Mouse (Mus musculus): ENCODE data around the gene Pnpla6. TPM values are rescaled to one million over a fixed set of nuclear protein-coding genes. Genes with fewer than 3 reads are reported as not detected.

The Pnpla6 gene
- total RNA-seq (2021): 10 to 100 TPM; 75.3 to 87.4 TPM

GRCm38 (mm10) chr8:3515260-3515671 lies at the start of gene Pnpla6:
Gene Pnpla6, plus strand, starts transcription at chr8:3515384.
- DNase-seq: peak; percentile 89 to 90

DNA sequence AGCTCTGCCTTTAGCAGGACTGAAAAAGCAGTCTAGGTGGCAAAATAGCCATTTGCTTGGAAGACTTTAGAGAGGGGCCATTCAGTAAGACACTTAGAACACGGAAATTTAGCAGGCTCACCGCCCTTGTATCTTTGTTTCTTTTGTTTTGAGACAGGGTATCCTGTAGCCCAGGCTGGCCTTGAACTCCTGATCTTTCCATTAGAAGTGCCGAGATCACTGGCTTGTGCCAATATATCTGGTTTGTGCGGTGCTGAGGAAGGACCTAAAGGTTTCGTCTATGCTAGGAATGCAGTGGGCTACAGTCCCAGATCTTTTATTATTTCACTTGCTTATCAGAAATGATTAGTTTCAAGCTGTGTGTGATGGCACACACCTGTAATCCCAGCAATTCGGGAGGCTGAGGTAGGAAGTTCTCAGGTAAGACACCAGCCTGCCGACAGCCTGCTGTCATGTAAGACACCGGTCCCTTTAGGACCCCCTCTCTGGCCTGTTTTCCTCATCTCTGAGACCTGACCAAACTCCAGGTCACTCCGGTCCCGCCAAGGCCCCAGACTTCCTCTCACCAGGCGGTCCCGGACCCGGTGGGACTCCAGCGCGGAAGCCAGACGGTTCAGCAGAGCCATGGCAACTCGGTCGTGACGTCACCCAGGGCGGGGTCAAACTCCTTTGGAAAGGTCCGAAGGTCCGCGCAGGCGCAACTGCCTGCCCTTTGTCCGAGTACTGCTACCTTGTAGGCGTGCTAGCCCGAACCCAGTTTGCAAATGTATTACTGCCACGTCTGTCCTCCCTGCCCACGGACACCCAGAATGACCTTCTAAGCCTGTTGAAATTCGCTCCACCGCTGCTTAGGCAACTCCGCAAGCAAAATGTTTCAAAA lies 47.9 kb upstream of the Pnpla6 start, which contains the start of gene Pex11g:
Gene Pex11g, minus strand, starts transcription at position 675 of the 880 bp plus-strand sequence.
- DNase-seq: peak; percentile 83 to 85

DNA sequence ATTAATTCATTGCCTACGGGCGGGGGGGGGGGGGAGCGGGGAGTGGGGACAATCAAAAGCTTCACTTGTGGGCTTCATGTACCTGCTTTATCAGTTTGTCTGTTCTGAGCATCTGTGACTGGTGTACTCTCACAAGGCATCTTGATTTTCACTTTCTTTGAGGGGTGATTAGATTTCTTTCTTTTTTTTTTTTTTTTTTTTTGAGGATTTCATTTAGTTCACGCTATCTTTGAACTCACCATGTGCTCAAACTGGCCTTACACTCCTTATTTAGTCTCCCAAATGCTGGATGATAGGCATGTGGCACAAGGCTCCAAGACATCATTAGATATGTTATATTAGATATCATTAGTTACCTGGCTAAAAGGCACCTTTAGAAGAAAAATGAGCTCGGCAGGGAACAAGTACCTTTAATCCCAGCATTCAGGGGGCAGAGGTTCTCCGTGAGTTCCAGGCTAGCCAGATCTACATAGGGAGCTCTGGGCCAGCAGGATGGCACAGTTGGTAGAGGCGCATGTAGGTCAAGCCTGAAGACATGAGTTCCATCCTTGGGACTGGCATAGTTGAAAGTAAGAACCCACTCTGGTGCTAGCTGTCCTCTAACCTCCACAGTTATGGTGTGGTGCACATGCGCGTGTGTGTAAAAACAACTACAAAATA lies 47.2 kb upstream of the Pnpla6 start:
- no peak for DNase-seq

DNA sequence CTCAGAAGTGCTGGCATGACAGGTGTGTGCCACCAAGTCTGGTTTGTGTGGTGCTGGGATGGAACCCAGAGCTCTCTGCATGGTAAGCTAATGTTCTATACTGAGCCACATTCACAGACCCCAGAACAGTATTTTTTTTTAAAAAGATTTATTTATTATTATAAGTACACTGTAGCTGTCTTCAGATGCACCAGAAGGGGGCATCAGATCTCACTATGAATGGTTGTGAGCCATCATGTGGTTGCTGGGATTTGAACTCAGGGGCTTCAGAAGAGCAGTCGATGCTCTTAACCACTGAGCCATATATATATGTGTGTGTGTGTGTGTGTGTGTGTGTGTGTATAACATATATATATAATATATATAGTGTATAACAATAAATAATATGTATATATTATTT lies 46.3 kb upstream of the Pnpla6 start:
- DNase-seq: no peak

DNA sequence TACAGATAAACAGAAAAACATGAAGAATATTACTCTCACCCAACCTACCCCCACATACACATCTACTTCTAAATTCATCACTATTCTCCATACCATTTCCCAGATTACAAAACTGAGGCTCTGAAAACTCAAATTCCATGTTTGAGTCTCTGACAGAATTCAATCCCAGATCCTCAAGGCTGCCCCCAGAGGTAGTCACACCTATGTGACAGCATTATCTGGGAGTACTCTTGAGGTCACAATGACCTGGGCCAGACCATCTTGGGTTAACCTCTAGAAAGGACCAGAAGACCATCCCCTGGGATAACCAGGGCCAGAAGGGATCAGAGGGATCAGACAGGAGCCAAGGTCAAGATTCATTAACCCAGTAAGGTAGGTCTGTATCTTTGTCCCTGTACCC lies 44.6 kb upstream of the Pnpla6 start, which contains the start of gene Tex45:
Gene Tex45, plus strand, starts transcription at position 301 of the 400 bp plus-strand sequence.
- DNase-seq: no peak

DNA sequence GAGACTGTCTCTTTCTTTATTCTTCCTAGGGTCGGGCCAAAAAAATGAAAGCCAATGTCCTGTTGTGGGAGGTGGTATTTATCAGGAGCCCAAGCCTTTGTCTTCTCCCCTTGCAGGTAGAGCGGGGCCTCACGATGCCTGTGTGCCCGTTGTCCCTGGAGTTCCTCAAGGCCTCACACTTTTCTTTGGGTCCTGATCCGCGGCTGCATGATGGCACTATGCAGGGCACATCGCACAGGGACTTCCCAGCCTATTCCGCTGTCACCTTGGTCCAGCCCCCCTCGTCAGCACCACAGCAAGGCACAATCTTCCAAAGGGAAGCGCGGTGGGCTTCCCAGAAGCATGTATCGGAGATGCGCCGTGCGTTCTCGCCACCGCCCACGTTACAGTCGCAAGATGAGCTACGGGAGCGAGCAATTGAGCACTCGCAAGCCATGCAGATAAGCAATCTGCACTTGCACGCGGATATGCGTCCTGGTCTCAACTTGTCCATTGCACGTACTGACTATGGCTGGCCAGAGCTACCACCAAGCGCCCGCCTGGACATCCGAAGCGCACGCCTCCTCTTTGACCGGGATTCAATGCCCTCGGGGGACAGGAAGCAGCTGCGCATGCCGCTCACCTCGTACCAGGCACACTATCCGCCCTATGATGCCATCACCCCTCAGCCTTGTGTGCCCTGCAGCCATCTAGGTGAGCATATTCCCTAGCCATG lies 39.3 kb upstream of the Pnpla6 start:
- no peak for DNase-seq

DNA sequence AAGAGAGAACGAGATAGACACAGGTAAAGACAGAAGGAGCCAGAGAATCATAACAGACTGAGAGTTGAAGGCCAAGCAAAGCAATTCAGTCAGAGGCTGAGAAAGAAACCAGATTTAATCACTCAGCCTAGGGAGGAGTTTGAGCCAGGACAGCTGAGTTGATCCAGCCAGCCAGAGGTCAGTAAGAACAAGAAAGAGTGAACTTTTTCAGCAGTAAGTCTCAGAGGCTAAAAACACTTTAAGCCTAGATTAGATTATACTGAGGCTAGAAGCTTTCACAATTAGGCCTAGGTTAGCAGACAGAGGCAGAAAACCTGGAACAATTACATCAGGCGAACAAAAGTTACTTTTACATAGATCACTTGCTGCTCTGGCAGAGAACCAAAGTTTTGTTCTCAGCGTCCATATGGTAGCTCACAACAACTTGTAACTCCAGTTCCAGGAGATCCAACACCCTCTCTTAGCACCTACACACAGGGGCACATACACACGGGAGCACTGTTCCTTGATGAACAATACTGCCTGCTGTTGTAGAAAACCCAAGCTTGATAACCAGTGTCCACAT lies 34.9 kb upstream of the Pnpla6 start:
- no peak for DNase-seq

GRCm38 (mm10) chr8:3481605-3482004 lies 33.6 kb upstream of the Pnpla6 start:
- no peak for DNase-seq

DNA sequence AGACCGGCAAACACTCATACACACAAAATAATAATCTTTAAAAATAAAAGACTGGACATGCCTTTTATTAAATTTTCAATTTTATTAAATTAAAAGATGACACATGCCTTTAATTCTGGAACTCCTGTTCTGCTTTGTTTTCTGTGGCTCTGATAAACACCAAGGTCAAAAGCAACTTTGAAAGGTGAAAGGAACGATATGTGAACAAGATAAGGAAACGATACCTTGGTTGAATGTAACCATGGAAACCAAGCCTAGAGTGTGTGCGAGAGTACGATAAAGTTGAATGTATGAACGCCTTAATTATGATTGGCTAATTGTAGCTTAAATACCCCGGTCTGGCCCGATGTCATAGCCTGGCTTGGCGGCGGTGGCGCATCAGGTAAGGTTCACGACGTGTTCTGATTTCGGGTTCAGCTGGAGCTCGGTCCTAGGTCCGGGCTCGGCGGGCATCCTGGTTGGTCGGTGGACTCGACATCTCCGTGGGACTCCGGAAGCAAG lies 32.9 kb upstream of the Pnpla6 start:
- no peak for DNase-seq

GRCm38 (mm10) chr8:3483546-3483945 lies 31.6 kb upstream of the Pnpla6 start:
- no peak for DNase-seq

DNA sequence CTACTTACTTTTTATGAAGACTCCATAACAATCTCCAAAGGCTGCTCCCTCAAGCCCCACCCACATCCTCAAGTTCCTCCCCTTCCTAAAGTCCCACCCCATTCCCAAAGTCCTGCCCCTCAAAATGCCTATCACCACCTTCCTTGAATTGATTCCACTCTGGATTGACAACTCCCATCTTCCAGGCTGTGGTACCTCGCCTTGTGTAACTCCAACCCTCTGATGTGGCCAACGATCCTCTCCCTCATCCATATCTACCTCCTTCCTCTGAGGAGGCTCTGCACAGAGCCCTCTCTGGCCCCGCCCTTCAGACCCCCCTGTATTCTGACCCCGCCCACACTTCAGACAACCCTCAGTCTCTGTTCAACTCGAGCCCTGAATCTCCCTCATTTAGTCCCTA lies 30.0 kb upstream of the Pnpla6 start:
- DNase-seq: no peak

GRCm38 (mm10) chr8:3492901-3493844 lies 22.0 kb upstream of the Pnpla6 start, which contains the start of gene Zfp358:
Gene Zfp358, plus strand, starts transcription at chr8:3493138.
- DNase-seq: peak; percentile 74

DNA sequence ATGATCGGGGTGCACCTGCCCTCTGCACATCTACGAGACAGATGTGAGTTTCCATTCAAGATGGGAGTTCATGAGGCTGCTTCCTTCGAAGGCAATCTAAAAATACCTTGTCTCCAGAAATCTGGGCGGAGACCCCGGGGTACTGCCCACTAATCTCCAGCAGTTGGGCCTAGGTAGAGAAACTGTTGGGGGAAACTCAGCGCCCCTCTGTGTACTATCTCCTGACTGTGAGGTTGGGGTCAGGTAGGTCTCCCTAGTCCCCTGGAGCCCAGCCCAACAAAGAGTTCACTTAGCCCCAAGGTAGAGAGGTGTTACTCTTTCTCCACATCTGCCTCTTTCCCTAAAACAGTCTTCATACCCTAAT lies 21.4 kb upstream of the Pnpla6 start:
- DNase-seq: no peak

DNA sequence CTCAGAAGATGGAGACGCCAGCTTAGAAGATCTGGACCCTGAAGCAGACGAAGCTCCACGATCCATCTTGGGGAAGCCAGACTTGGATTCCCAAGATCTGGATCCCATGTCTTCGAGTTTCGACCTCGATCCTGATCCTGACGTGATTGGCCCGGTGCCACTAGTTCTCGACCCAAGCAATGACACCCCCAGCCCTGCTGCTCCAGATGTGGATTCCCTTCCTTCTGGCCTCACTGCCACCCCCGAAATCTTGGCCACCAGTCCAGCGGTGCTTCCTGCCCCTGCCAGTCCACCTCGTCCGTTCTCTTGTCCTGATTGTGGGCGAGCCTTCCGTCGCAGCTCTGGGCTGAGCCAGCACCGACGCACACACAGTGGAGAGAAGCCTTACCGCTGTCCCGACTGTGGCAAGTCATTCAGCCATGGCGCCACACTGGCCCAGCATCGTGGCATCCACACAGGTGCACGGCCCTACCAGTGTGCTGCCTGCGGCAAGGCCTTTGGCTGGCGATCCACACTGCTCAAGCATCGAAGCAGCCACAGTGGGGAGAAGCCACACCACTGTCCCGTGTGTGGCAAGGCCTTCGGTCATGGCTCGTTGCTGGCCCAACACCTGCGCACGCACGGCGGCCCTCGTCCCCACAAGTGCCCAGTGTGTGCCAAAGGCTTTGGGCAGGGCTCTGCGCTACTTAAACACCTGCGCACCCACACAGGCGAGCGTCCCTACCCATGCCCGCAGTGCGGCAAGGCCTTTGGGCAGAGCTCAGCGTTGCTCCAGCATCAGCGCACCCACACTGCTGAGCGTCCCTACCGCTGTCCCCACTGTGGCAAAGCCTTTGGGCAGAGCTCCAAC lies 19.4 kb upstream of the Pnpla6 start:
- no peak for DNase-seq

GRCm38 (mm10) chr8:3496428-3496748 lies 18.8 kb upstream of the Pnpla6 start:
- DNase-seq: no peak

- no peak for DNase-seq
Measured at GRCm38 (mm10) chr8:3498583-3498982, 16.6 kb upstream of the Pnpla6 start.

DNA sequence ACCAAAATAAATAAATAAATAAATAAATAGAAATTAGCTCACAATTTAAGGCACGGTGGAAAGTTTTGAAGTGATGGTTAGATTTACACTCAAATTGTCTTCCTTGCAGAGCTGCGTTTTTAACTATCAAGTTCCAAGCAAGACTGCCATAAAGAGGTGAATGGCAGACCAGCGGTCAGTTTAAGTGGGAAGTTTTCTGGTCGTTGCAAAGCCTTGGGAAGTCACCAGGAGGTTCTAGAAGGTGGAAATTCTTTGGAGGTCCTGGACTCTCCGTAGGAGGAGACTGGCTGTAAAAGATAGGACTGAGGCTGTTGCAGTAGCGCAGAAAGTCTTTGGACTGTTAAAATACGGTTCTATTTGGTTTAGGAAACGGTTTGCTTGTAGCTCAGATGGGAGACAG lies 15.4 kb upstream of the Pnpla6 start:
- no peak for DNase-seq

DNA sequence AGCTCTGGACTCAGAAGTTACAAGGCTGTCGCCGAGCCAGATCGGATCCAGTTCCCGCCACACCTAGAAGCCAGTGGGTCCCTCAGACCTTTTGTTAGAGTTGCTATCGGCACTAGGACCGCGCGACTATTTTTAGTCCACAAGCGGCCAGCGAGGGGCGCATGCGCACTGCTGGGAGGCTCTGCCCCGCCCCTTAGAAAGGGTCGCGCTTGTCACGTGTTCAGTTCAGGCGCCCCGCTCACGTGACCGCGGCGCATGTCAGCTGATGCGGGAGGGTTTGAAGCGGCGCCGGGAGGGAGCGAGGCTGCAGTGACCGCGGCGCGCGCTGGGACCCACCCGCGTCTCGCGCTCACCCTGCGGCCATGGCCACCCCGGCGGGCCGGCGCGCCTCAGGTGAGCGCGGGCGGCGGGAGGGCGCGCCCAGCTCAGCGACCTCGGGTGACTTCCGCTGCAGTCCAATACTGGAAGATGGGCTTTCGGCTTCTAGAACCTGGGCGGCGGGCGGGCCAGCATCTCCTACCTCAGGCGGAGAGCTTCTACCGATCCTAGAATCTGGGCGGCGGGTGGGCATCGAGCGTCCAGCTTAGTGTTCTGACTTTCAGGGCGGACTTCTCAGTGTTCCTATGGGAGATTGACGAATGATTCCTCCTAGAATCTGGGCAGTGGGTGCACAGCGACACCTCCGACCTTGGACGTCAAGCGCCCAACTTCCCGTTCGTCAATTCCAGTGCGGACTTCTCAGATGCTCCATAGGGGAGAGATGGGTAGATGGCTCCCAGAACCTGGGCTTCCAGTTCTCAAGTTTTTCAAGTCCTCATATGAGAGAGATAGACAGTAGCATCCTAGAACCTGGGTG lies 14.7 kb upstream of the Pnpla6 start, which contains the start of gene Mcoln1:
Gene Mcoln1, plus strand, starts transcription at position 223 of the 856 bp plus-strand sequence.
- peak; percentile 98 for DNase-seq

GRCm38 (mm10) chr8:3502217-3502616 lies 13.0 kb upstream of the Pnpla6 start:
- DNase-seq: peak in 1 of 2 experiments; percentile 44
